Mouse (Mus musculus): ENCODE measurements around the gene 1700025G04Rik. TPM values are rescaled to one million over a fixed set of nuclear protein-coding genes. Genes with fewer than 3 reads are reported as not detected.
"Not testable (repeated sequence)": the region's sequence is repeated elsewhere in the genome, so short reads cannot be mapped to it uniquely, and the experiment has no call there.

Gene 1700025G04Rik
- polyA plus RNA-seq, 1 experiment from 2014 or later = 32.4 TPM

DNA sequence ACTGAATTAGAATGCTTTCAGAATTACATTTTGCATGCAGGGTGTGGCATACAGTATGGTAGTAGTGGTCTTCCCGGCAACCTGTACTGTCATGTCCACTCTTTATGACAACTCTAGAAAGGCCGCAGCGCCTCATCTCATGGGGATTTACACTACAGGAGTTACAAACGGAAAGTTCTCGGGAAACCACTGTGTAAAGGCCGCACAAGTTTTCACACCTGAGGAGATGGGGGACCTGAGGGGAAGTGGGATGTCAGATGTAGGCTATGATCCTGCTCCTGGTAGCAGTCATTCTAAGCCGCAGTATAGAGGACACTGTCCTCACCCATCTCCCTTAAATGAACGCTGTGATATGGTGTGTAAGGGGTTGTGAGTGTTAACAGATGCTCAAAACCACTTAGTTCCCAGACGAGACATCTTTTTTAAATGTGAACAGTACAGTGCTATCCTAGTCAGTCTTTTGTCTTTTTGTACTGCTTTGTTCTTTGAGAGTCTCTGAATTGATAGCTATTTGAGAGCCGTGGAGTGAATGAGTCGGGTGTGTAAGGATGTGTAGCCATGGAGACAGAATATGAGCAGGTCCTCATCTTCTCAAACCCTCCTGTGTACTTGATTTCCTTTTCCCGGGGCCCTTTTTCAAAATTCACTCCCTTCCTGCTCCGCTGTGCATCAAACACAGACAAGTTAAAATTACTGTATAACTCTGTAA, 277.8 kb downstream of the 1700025G04Rik start:
- ATAC-seq (ENCODE audit: low FRiP score) (no peak), DNase-seq (ENCODE audit: low spot score, missing footprints) (peak; percentile 83)
- H3K4me1 ChIP-seq (ENCODE audit: control insufficient read depth, insufficient read depth, low read length) = no peaks in the 10 kb centered on the region
- H3K9me3 ChIP-seq (ENCODE audit: control insufficient read depth, low read length) = no peaks in the 10 kb centered on the region
- no peak overlapping the region for H3K27ac ChIP-seq (ENCODE audit: low read depth, low read length)
- no peak overlapping the region for H3K4me2 ChIP-seq
- no peaks in the 10 kb centered on the region for H3K27me3 ChIP-seq (ENCODE audit: control insufficient read depth, insufficient read depth, low read length)
- WGBS = 86% methylated on average over 13 of the region's 13 CpGs
- H3K4me3 ChIP-seq (ENCODE audit: low read depth, low read length) = no peak overlapping the region
- H3K36me3 ChIP-seq (ENCODE audit: control insufficient read depth, insufficient read depth, low read length) = peaks cover 6% of the 10 kb centered on the region
- H3K9ac ChIP-seq (ENCODE audit: low read length) = no peak overlapping the region

DNA sequence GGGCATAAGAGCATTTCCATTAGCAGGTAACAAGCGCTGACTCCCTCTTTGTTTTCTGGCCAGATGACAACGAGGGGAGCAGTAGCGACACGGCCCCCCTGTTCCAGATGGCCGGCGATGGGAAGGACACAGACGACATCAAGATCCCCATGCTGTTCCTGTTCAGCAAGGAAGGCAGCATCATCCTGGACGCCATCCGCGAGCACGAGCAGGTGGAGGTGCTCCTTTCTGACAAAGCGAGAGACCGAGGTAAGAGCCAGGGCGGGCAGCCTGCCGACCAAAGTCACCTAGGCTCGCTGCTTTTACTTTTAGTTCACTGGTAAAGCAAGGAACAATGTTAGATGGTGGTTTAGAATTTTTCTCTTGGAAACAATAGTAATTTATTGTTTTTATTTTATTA, 278.5 kb downstream of the 1700025G04Rik start:
- no peak for DNase-seq (ENCODE audit: low spot score, missing footprints)
- Histone ChIP-seq H3K9me3 (ENCODE audit: control insufficient read depth, low read length) (no peaks in the 10 kb centered on the region), H3K4me2 (no peak overlapping the region), H3K9ac (ENCODE audit: low read length) (no peak overlapping the region), H3K4me1 (ENCODE audit: control insufficient read depth, insufficient read depth, low read length) (no peaks in the 10 kb centered on the region), H3K4me3 (ENCODE audit: low read depth, low read length) (no peak overlapping the region), H3K27me3 (ENCODE audit: control insufficient read depth, insufficient read depth, low read length) (no peaks in the 10 kb centered on the region), H3K36me3 (ENCODE audit: control insufficient read depth, insufficient read depth, low read length) (peaks cover 3% of the 10 kb centered on the region), H3K27ac (ENCODE audit: low read depth, low read length) (no peak overlapping the region)
- ATAC-seq (ENCODE audit: low FRiP score) = no peak
- WGBS = 89% methylated on average over 16 of the region's 16 CpGs

DNA sequence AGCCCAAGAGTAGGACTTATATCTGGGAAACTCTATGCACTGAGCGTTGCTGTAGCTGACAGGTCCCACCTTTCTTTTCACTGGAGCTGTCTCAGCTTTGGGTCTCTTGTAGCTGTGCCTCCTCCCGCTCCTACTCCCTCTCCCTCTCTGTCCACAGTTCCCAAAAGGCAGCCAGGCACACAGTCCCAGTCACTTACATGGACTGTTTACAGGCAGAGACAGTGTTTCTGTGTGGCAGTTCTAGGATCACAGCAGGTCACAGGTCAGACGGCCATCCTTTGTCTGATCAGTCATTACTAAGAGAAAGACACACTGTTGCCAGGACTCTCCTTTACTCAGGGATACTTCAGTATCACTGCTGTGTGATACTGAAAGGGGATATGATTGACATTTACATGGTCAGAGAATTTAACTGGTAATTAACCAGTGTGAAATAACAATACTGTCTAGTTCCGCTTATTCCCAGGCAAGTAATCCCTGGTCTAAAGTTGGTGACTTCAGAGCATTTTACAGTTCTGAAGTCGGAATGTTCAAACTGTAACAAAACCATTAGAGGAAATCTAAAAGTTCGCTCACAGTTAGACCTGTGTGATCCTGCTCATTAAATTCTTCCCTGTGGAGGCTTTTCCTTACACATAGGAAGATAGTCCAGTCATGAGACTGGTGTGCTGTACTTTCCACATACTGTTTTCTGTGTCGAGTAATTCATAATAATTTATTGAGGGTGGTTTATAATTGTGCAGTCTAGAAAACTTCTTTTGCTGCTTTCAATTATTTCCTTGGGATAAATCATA, 279.1 kb downstream of the 1700025G04Rik start:
- 74% methylated on average over 7 of the region's 7 CpGs for WGBS
- Histone ChIP-seq H3K4me3 (ENCODE audit: low read depth, low read length) (no peak overlapping the region), H3K27ac (ENCODE audit: low read depth, low read length) (no peak overlapping the region), H3K9me3 (ENCODE audit: control insufficient read depth, low read length) (no peaks in the 10 kb centered on the region), H3K27me3 (ENCODE audit: control insufficient read depth, insufficient read depth, low read length) (no peaks in the 10 kb centered on the region), H3K4me2 (no peak overlapping the region), H3K9ac (ENCODE audit: low read length) (no peak overlapping the region), H3K36me3 (ENCODE audit: control insufficient read depth, insufficient read depth, low read length) (peaks cover 3% of the 10 kb centered on the region), H3K4me1 (ENCODE audit: control insufficient read depth, insufficient read depth, low read length) (no peaks in the 10 kb centered on the region)
- ATAC-seq (ENCODE audit: low FRiP score) (no peak), DNase-seq (ENCODE audit: low spot score, missing footprints) (no peak)

DNA sequence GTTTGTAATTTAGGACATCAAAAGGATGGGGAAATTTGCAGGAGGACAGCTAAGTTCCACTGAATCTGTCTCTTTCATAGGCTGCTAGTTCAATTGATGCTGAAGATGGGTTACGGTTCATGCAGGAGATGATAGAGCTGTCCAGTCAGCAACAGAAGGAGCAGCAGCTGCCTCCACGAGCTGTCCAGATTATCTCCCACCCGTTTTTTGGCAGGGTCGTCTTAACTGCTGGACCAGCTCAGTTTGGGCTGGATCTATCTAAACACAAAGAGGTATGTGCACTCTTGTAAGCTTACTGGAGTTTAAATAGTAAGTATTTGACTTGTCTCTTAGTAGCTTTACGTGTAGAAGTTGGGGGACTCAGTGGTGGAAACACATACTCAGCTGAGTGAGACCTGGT, 282.6 kb downstream of the 1700025G04Rik start:
- Histone ChIP-seq H3K4me1 (ENCODE audit: control insufficient read depth, insufficient read depth, low read length) (no peaks in the 10 kb centered on the region), H3K4me2 (no peak overlapping the region), H3K9ac (ENCODE audit: low read length) (no peak overlapping the region), H3K36me3 (ENCODE audit: control insufficient read depth, insufficient read depth, low read length) (peaks cover 3% of the 10 kb centered on the region), H3K4me3 (ENCODE audit: low read depth, low read length) (no peak overlapping the region), H3K27ac (ENCODE audit: low read depth, low read length) (no peak overlapping the region), H3K27me3 (ENCODE audit: control insufficient read depth, insufficient read depth, low read length) (no peaks in the 10 kb centered on the region), H3K9me3 (ENCODE audit: control insufficient read depth, low read length) (no peaks in the 10 kb centered on the region)
- DNase-seq (ENCODE audit: low spot score, missing footprints) (no peak), ATAC-seq (ENCODE audit: low FRiP score) (no peak)
- 93% methylated on average over 5 of the region's 5 CpGs for WGBS

DNA sequence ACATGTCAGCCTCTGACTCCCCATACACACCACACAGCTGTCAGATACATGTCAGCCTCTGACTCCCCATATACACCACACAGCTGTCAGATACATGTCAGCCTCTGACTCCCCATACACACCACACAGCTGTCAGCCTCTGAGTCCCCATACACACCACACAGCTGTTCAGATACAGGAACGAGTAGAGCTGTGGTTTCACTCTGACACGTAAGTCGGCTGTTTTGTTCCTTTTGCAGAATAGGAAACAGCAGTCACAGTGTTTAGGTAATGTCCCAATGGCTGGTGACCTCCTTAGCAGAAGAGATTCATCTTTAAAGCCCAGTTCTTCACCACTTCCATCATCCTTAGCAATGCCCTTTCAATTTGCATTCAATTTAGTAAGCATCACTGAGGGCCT, 287.1 kb downstream of the 1700025G04Rik start:
- not testable (repeated sequence) for H3K4me2 ChIP-seq; H3K27me3 ChIP-seq (ENCODE audit: control insufficient read depth, insufficient read depth, low read length); H3K9me3 ChIP-seq (ENCODE audit: control insufficient read depth, low read length); H3K27ac ChIP-seq (ENCODE audit: low read depth, low read length); H3K9ac ChIP-seq (ENCODE audit: low read length); DNase-seq (ENCODE audit: low spot score, missing footprints); H3K36me3 ChIP-seq (ENCODE audit: control insufficient read depth, insufficient read depth, low read length); ATAC-seq (ENCODE audit: low FRiP score); H3K4me1 ChIP-seq (ENCODE audit: control insufficient read depth, insufficient read depth, low read length); H3K4me3 ChIP-seq (ENCODE audit: low read depth, low read length)
- WGBS = 83% methylated on average over 3 of the region's 3 CpGs

Data from midbrain, embryonic 11.5 days (tissue).